Mouse (Mus musculus): Measurements from ENCODE around the gene Abca16. TPM values are rescaled to one million over a fixed set of nuclear protein-coding genes. Genes with fewer than 3 reads are reported as not detected.

Gene Abca16
- polyA plus RNA-seq, 1 experiment from 2014 or later: not detected

- Histone ChIP-seq H3K36me3 (ENCODE audit: control insufficient read depth, insufficient read depth, low read length) (no peaks in the 10 kb centered on the region), H3K4me3 (ENCODE audit: low read depth, low read length) (no peak overlapping the region), H3K4me2 (no peak overlapping the region), H3K4me1 (ENCODE audit: control insufficient read depth, insufficient read depth, low read length) (no peaks in the 10 kb centered on the region), H3K27ac (ENCODE audit: low read depth, low read length) (no peak overlapping the region), H3K27me3 (ENCODE audit: control insufficient read depth, insufficient read depth, low read length) (no peaks in the 10 kb centered on the region), H3K9me3 (replicated peaks; ENCODE audit: control insufficient read depth, low read length) (no peaks in the 10 kb centered on the region), H3K9ac (ENCODE audit: low read depth, low read length) (no peak overlapping the region)
- ATAC-seq (replicated peaks; ENCODE audit: insufficient number of reproducible peaks, low FRiP score, low TSS enrichment): no peak
- WGBS (ENCODE audit: insufficient replicate concordance): 42% methylated on average over 12 of the region's 12 CpGs
Observed at GRCm38 (mm10) chr7:120553181-120553551, 143.7 kb downstream of the Abca16 start.

- no peak overlapping the region for H3K4me2 ChIP-seq
- H3K4me1 ChIP-seq (ENCODE audit: control insufficient read depth, insufficient read depth, low read length): no peaks in the 10 kb centered on the region
- no peak overlapping the region for H3K4me3 ChIP-seq (ENCODE audit: low read depth, low read length)
- no peak overlapping the region for H3K27ac ChIP-seq (ENCODE audit: low read depth, low read length)
- no peaks in the 10 kb centered on the region for H3K36me3 ChIP-seq (ENCODE audit: control insufficient read depth, insufficient read depth, low read length)
- H3K27me3 ChIP-seq (ENCODE audit: control insufficient read depth, insufficient read depth, low read length): no peaks in the 10 kb centered on the region
- no peaks in the 10 kb centered on the region for H3K9me3 ChIP-seq (replicated peaks; ENCODE audit: control insufficient read depth, low read length)
- ATAC-seq (replicated peaks; ENCODE audit: insufficient number of reproducible peaks, low FRiP score, low TSS enrichment): no peak
- WGBS (ENCODE audit: insufficient replicate concordance): 72% methylated on average over 8 of the region's 8 CpGs
- no peak overlapping the region for H3K9ac ChIP-seq (ENCODE audit: low read depth, low read length)
Observed at GRCm38 (mm10) chr7:120567366-120567765, 157.9 kb downstream of the Abca16 start.

- no peak for ATAC-seq (replicated peaks; ENCODE audit: insufficient number of reproducible peaks, low FRiP score, low TSS enrichment)
- no peaks in the 10 kb centered on the region for H3K4me1 ChIP-seq (ENCODE audit: control insufficient read depth, insufficient read depth, low read length)
- WGBS (ENCODE audit: insufficient replicate concordance): 65% methylated on average over 3 of the region's 3 CpGs
- no peaks in the 10 kb centered on the region for H3K27me3 ChIP-seq (ENCODE audit: control insufficient read depth, insufficient read depth, low read length)
- H3K27ac ChIP-seq (ENCODE audit: low read depth, low read length): no peak overlapping the region
- H3K4me2 ChIP-seq: no peak overlapping the region
- H3K36me3 ChIP-seq (ENCODE audit: control insufficient read depth, insufficient read depth, low read length): no peaks in the 10 kb centered on the region
- H3K4me3 ChIP-seq (ENCODE audit: low read depth, low read length): no peak overlapping the region
- H3K9me3 ChIP-seq (replicated peaks; ENCODE audit: control insufficient read depth, low read length): no peaks in the 10 kb centered on the region
- H3K9ac ChIP-seq (ENCODE audit: low read depth, low read length): no peak overlapping the region
Observed at GRCm38 (mm10) chr7:120576520-120576919, 167.1 kb downstream of the Abca16 start.

Other genes with a start within 250 kb of the Abca16 start
- 0.06 TPM in 1 of 2 replicates, not detected in the other for gene Anks4b, start 235.8 kb upstream of the Abca16 start, polyA plus RNA-seq (2014; fragmentation: Nextera tagmentation; extraction: Ambion mirVana)
- gene Crym, start 207.5 kb upstream of the Abca16 start, polyA plus RNA-seq (2014; fragmentation: Nextera tagmentation; extraction: Ambion mirVana): 1.2 and 1.9 TPM in 2 replicates
- gene Abca14, start 205.7 kb upstream of the Abca16 start, polyA plus RNA-seq (2014; fragmentation: Nextera tagmentation; extraction: Ambion mirVana): not detected in 2 replicates
- not detected in 2 replicates for gene Abca15, start 81.0 kb upstream of the Abca16 start, polyA plus RNA-seq (2014; fragmentation: Nextera tagmentation; extraction: Ambion mirVana)
- gene Uqcrc2, start 225.5 kb downstream of the Abca16 start, polyA plus RNA-seq (2014; fragmentation: Nextera tagmentation; extraction: Ambion mirVana): 429 and 456 TPM in 2 replicates